Mouse (Mus musculus) limb, embryonic 15.5 days (tissue): ENCODE data around the gene Arl15. TPM values are rescaled to one million over a fixed set of nuclear protein-coding genes. Genes with fewer than 3 reads are reported as not detected.

ENCODE experiments used
- ATAC-seq: fragments of 200-750 bp; cut with Nextera tagmentation; 2 replicates; pipeline ENCODE4 v1.8.0; 2017; ENCODE audit warnings: low read depth, moderate TSS enrichment; ENCODE audit not compliant: insufficient number of reproducible peaks, low FRiP score, low TSS enrichment
- H3K27ac ChIP-seq: fragments of 300-500 bp; sonication (generic); 2 replicates; pipeline ENCODE4 v1.5.1; 2015; ENCODE audit warnings: moderate library complexity, mild to moderate bottlenecking, inconsistent platforms
- H3K27me3 ChIP-seq: fragments of 300-500 bp; sonication (generic); 2 replicates; pipeline ENCODE4 v1.6.1; 2015; ENCODE audit warnings: inconsistent platforms
- H3K36me3 ChIP-seq: fragments of 300-500 bp; sonication (generic); 2 replicates; pipeline ENCODE4 v1.6.1; 2015; ENCODE audit warnings: inconsistent platforms
- H3K4me1 ChIP-seq: fragments of 300-500 bp; sonication (generic); 2 replicates; pipeline ENCODE4 v1.6.1; 2015; ENCODE audit warnings: inconsistent platforms
- H3K4me2 ChIP-seq: fragments of 300-500 bp; sonication (generic); 2 replicates; pipeline ENCODE4 v1.6.1; 2015; ENCODE audit warnings: mild to moderate bottlenecking, inconsistent platforms
- H3K4me3 ChIP-seq: fragments of 300-500 bp; sonication (generic); 2 replicates; pipeline ENCODE4 v1.5.1; 2015; ENCODE audit warnings: mild to moderate bottlenecking, inconsistent platforms
- H3K9ac ChIP-seq: fragments of 300-500 bp; sonication (generic); 2 replicates; pipeline ENCODE4 v1.6.1; 2015; ENCODE audit warnings: inconsistent platforms
- H3K9me3 ChIP-seq: fragments of 300-500 bp; sonication (generic); 2 replicates; pipeline ENCODE4 v1.6.1; 2016; ENCODE audit warnings: inconsistent platforms
- WGBS: fragments of 180-500 bp; shearing (Covaris S2); methylation state at CpG from one replicate; pipeline ENCODE4 v1.1.7; 2015; 5-methylcytosine and 5-hydroxymethylcytosine counted together
- polyA plus RNA-seq: library from polyadenylated mRNA; unstranded; fragments of >200 nt; fragmentation: Nextera tagmentation; extraction: Ambion mirVana; gene quantifications from 2 replicates; pipeline ENCODE4 v1.2.1, GENCODE M21; 2015

Arl15 gene
- polyA plus RNA-seq, 1 experiment from 2014 or later: 10.8 TPM

GRCm38 (mm10) chr13:113903255-113903654 lies 109.0 kb downstream of the Arl15 start:
- no peak for ATAC-seq
- H3K27ac ChIP-seq: no peak overlapping the region
- WGBS: 73% methylated on average over 6 of the region's 6 CpGs
- no peaks in the 10 kb centered on the region for H3K36me3 ChIP-seq
- H3K4me1 ChIP-seq: no peaks in the 10 kb centered on the region
- H3K27me3 ChIP-seq: no peaks in the 10 kb centered on the region
- no peak overlapping the region for H3K9ac ChIP-seq
- no peak overlapping the region for H3K4me3 ChIP-seq
- no peak overlapping the region for H3K4me2 ChIP-seq
- H3K9me3 ChIP-seq: no peaks in the 10 kb centered on the region

GRCm38 (mm10) chr13:113911986-113912519 lies 117.7 kb downstream of the Arl15 start:
- no peak overlapping the region for H3K9ac ChIP-seq
- ATAC-seq: no peak
- H3K27ac ChIP-seq: no peak overlapping the region
- WGBS: 51% methylated on average over 11 of the region's 11 CpGs
- no peaks in the 10 kb centered on the region for H3K9me3 ChIP-seq
- no peaks in the 10 kb centered on the region for H3K36me3 ChIP-seq
- H3K4me3 ChIP-seq: no peak overlapping the region
- H3K4me2 ChIP-seq: no peak overlapping the region
- 0 out of 2 replicates have a peak, but pooled peaks cover 4% of the 10 kb centered on the region for H3K4me1 ChIP-seq
- no peaks in the 10 kb centered on the region for H3K27me3 ChIP-seq

GRCm38 (mm10) chr13:113914551-113914971 lies 120.3 kb downstream of the Arl15 start:
- Histone ChIP-seq H3K27me3 (no peaks in the 10 kb centered on the region), H3K27ac (no peak overlapping the region), H3K36me3 (no peaks in the 10 kb centered on the region), H3K9me3 (no peaks in the 10 kb centered on the region), H3K4me2 (no peak overlapping the region), H3K4me1 (peaks cover 4% of the 10 kb centered on the region; the same call in 1 of the 2 replicates), H3K4me3 (no peak overlapping the region), H3K9ac (no peak overlapping the region)
- 73% methylated on average over 9 of the region's 9 CpGs for WGBS
- no peak for ATAC-seq

GRCm38 (mm10) chr13:113915700-113916099 lies 121.4 kb downstream of the Arl15 start:
- H3K4me1 ChIP-seq: peaks cover 4% of the 10 kb centered on the region; the same call in 1 of the 2 replicates
- WGBS: 89% methylated on average over 14 of the region's 14 CpGs

GRCm38 (mm10) chr13:113916761-113917160 lies 122.5 kb downstream of the Arl15 start:
- no peak overlapping the region for H3K27ac ChIP-seq
- no peaks in the 10 kb centered on the region for H3K36me3 ChIP-seq
- 74% methylated on average over 5 of the region's 5 CpGs for WGBS
- H3K4me3 ChIP-seq: no peak overlapping the region
- peaks cover 4% of the 10 kb centered on the region; the same call in 1 of the 2 replicates for H3K4me1 ChIP-seq
- H3K9ac ChIP-seq: no peak overlapping the region
- ATAC-seq: no peak
- H3K9me3 ChIP-seq: no peaks in the 10 kb centered on the region
- no peaks in the 10 kb centered on the region for H3K27me3 ChIP-seq
- H3K4me2 ChIP-seq: no peak overlapping the region

More at GRCm38 (mm10) chr13:113915700-113916099, 121.4 kb downstream of the Arl15 start:
- Histone ChIP-seq H3K27me3 (no peaks in the 10 kb centered on the region), H3K27ac (no peak overlapping the region), H3K9me3 (no peaks in the 10 kb centered on the region), H3K9ac (no peak overlapping the region), H3K4me3 (no peak overlapping the region), H3K4me2 (no peak overlapping the region), H3K36me3 (no peaks in the 10 kb centered on the region)
- no peak for ATAC-seq

- Histone ChIP-seq H3K4me2 (no peak overlapping the region), H3K27me3 (no peaks in the 10 kb centered on the region), H3K9ac (no peak overlapping the region), H3K27ac (no peak overlapping the region), H3K9me3 (no peaks in the 10 kb centered on the region), H3K4me1 (peaks cover 4% of the 10 kb centered on the region; the same call in 1 of the 2 replicates), H3K4me3 (no peak overlapping the region), H3K36me3 (no peaks in the 10 kb centered on the region)
- WGBS: 89% methylated on average over 6 of the region's 6 CpGs
- no peak for ATAC-seq
Measured at GRCm38 (mm10) chr13:113917376-113917775, 123.1 kb downstream of the Arl15 start.

- H3K4me3 ChIP-seq: no peak overlapping the region
- no peaks in the 10 kb centered on the region for H3K27me3 ChIP-seq
- ATAC-seq: no peak
- H3K27ac ChIP-seq: no peak overlapping the region
- 70% methylated on average over 15 of the region's 15 CpGs for WGBS
- no peak overlapping the region for H3K9ac ChIP-seq
- no peak overlapping the region for H3K4me2 ChIP-seq
- no peaks in the 10 kb centered on the region for H3K36me3 ChIP-seq
- peaks cover 4% of the 10 kb centered on the region; the same call in 1 of the 2 replicates for H3K4me1 ChIP-seq
- H3K9me3 ChIP-seq: no peaks in the 10 kb centered on the region
Measured at GRCm38 (mm10) chr13:113917868-113918411, 123.6 kb downstream of the Arl15 start.

- no peaks in the 10 kb centered on the region for H3K9me3 ChIP-seq
- H3K4me1 ChIP-seq: peaks cover 4% of the 10 kb centered on the region; the same call in 1 of the 2 replicates
- WGBS: 92% methylated on average over 7 of the region's 7 CpGs
- no peaks in the 10 kb centered on the region for H3K27me3 ChIP-seq
- no peak overlapping the region for H3K4me3 ChIP-seq
- H3K4me2 ChIP-seq: no peak overlapping the region
- no peak for ATAC-seq
- H3K27ac ChIP-seq: no peak overlapping the region
- H3K36me3 ChIP-seq: no peaks in the 10 kb centered on the region
- no peak overlapping the region for H3K9ac ChIP-seq
Measured at GRCm38 (mm10) chr13:113918668-113919067, 124.4 kb downstream of the Arl15 start.

GRCm38 (mm10) chr13:113935697-113936096 lies 141.4 kb downstream of the Arl15 start:
- H3K36me3 ChIP-seq: no peaks in the 10 kb centered on the region
- WGBS: 89% methylated on average over 4 of the region's 4 CpGs
- H3K4me1 ChIP-seq: peaks cover 8% of the 10 kb centered on the region; the same call in 1 of the 2 replicates
- H3K4me2 ChIP-seq: no peak overlapping the region
- H3K27ac ChIP-seq: no peak overlapping the region
- no peaks in the 10 kb centered on the region for H3K9me3 ChIP-seq
- ATAC-seq: no peak
- no peaks in the 10 kb centered on the region for H3K27me3 ChIP-seq
- no peak overlapping the region for H3K4me3 ChIP-seq
- H3K9ac ChIP-seq: no peak overlapping the region

GRCm38 (mm10) chr13:113937231-113937630 lies 142.9 kb downstream of the Arl15 start:
- Histone ChIP-seq H3K4me2 (no peak overlapping the region), H3K9ac (no peak overlapping the region), H3K4me3 (no peak overlapping the region), H3K36me3 (no peaks in the 10 kb centered on the region), H3K9me3 (no peaks in the 10 kb centered on the region), H3K4me1 (peaks cover 4% of the 10 kb centered on the region; the same call in 1 of the 2 replicates), H3K27ac (no peak overlapping the region), H3K27me3 (no peaks in the 10 kb centered on the region)
- 91% methylated on average over 5 of the region's 5 CpGs for WGBS
- ATAC-seq: no peak

- no peak overlapping the region for H3K4me2 ChIP-seq
- H3K9ac ChIP-seq: no peak overlapping the region
- 45% methylated on average over 9 of the region's 9 CpGs for WGBS
- ATAC-seq: no peak
- peaks cover 4% of the 10 kb centered on the region; the same call in 1 of the 2 replicates for H3K4me1 ChIP-seq
- H3K36me3 ChIP-seq: no peaks in the 10 kb centered on the region
- no peak overlapping the region for H3K4me3 ChIP-seq
- no peak overlapping the region for H3K27ac ChIP-seq
- H3K27me3 ChIP-seq: no peaks in the 10 kb centered on the region
- no peaks in the 10 kb centered on the region for H3K9me3 ChIP-seq
Measured at GRCm38 (mm10) chr13:113938561-113938960, 144.3 kb downstream of the Arl15 start.

GRCm38 (mm10) chr13:113939097-113939496 lies 144.8 kb downstream of the Arl15 start:
- H3K4me2 ChIP-seq: no peak overlapping the region
- ATAC-seq: no peak
- no peak overlapping the region for H3K9ac ChIP-seq
- H3K36me3 ChIP-seq: no peaks in the 10 kb centered on the region
- WGBS: 87% methylated on average over 10 of the region's 10 CpGs
- peaks cover 4% of the 10 kb centered on the region; the same call in 1 of the 2 replicates for H3K4me1 ChIP-seq
- no peak overlapping the region for H3K4me3 ChIP-seq
- no peaks in the 10 kb centered on the region for H3K27me3 ChIP-seq
- no peaks in the 10 kb centered on the region for H3K9me3 ChIP-seq
- no peak overlapping the region for H3K27ac ChIP-seq
